Mouse (Mus musculus) C2C12 (cell line): ENCODE measurements around the gene Tmod4.

Experiments
- CEBPB ChIP-seq: IDR thresholded peaks from one replicate; pipeline ENCODE4 v1.6.1; 2011; ENCODE audit warnings: low read depth, mild to moderate bottlenecking, control low read depth, moderate library complexity
- CTCF ChIP-seq: IDR thresholded peaks from one replicate; pipeline ENCODE4 v1.5.1; 2011; ENCODE audit not compliant: control insufficient read depth, insufficient read depth, insufficient read length
- FOSL1 ChIP-seq: IDR thresholded peaks from one replicate; pipeline ENCODE4 v1.8.0; 2011; ENCODE audit warnings: mild to moderate bottlenecking, low read length; ENCODE audit not compliant: poor library complexity, insufficient read depth, severe bottlenecking
- MAX ChIP-seq: IDR thresholded peaks from one replicate; pipeline ENCODE4 v1.6.1; 2011; ENCODE audit warnings: mild to moderate bottlenecking, control low read depth
- MYOD1 ChIP-seq: IDR thresholded peaks from one replicate; pipeline ENCODE4 v1.6.1; 2011; ENCODE audit warnings: low read depth; ENCODE audit not compliant: control insufficient read depth, insufficient read length
- MYOG ChIP-seq: IDR thresholded peaks from one replicate; pipeline ENCODE4 v1.6.1; 2011; ENCODE audit not compliant: control insufficient read depth, insufficient read length; ENCODE audit errors: extremely low read depth
- USF1 ChIP-seq: IDR thresholded peaks from one replicate; pipeline ENCODE4 v1.6.1; 2011; ENCODE audit warnings: low read depth, mild to moderate bottlenecking, control low read depth, moderate library complexity

GRCm38 (mm10) chr3:95136336-95136735 lies 12.1 kb downstream of the Tmod4 start:
- TF ChIP-seq CTCF (no peak), MAX (no peak), MYOG (no peak), MYOD1 (no peak), CEBPB (no peak), USF1 (no peak), FOSL1 (no peak)
